In genomic region chr5:92992106-92992505, GRCm38 (mm10) we compare ENCODE assay signal across 24 mouse cellular contexts. TPM values are rescaled to one million over a fixed set of nuclear protein-coding genes. Genes with fewer than 3 reads are reported as not detected.
"Had no signal": no experiment of that assay in that cellular context is flagged by ENCODE, and none has a peak within 500 bp of the region (broad histone marks: within the 10 kb centered on the region; RNA-seq: fewer than 3 reads in every experiment).

No protein-coding gene starts in this region.

- H3K36me3 ChIP-seq: heart, embryonic 12.5 days; hindbrain, embryonic 13.5 days; hindbrain, embryonic 15.5 days; kidney, embryonic 15.5 days; limb, embryonic 10.5 days; limb, embryonic 12.5 days; liver, embryonic 13.5 days; liver, embryonic 15.5 days had no signal

- H3K4me1 ChIP-seq: liver, embryonic 13.5 days; liver, embryonic 15.5 days had no signal

- H3K9me3 ChIP-seq: heart, embryonic 12.5 days; hindbrain, embryonic 13.5 days; hindbrain, embryonic 15.5 days; kidney, embryonic 15.5 days; limb, embryonic 10.5 days; limb, embryonic 12.5 days; liver, embryonic 13.5 days; liver, embryonic 15.5 days had no signal

- DNase-seq: forebrain, postnatal 0 days; gastrocnemius, postnatal 10 days; gastrocnemius, postnatal 36 days; heart, postnatal 14 days; kidney, adult 11 months; kidney, adult 2 months; kidney, adult 9 months; kidney, postnatal 10 days; kidney, postnatal 25 days; liver; liver, embryonic 13.5 days had no signal

- H3K4me2 ChIP-seq: heart, embryonic 12.5 days; hindbrain, embryonic 13.5 days; hindbrain, embryonic 15.5 days; kidney, embryonic 15.5 days; limb, embryonic 12.5 days; liver, embryonic 11.5 days; liver, embryonic 13.5 days; liver, embryonic 15.5 days had no signal

- ATAC-seq: forebrain, postnatal 0 days; hindbrain, postnatal 0 days; intestine, embryonic 16.5 days had no signal

- H3K27ac ChIP-seq: hindbrain, embryonic 13.5 days; hindbrain, embryonic 15.5 days; hindbrain, postnatal 0 days; kidney, embryonic 15.5 days; layer of hippocampus, adult 2 months; left cerebral cortex, adult 2 months; limb, embryonic 10.5 days; limb, embryonic 12.5 days; liver, embryonic 13.5 days; liver, embryonic 15.5 days had no signal

- H3K4me3 ChIP-seq: heart, embryonic 12.5 days; hindbrain, embryonic 13.5 days; hindbrain, embryonic 15.5 days; kidney, embryonic 15.5 days; layer of hippocampus, adult 2 months; left cerebral cortex, adult 2 months; limb, embryonic 10.5 days; limb, embryonic 12.5 days; liver, embryonic 13.5 days; liver, embryonic 15.5 days had no signal

- H3K27me3 ChIP-seq: heart, embryonic 12.5 days; hindbrain, embryonic 13.5 days; hindbrain, embryonic 15.5 days; kidney, embryonic 15.5 days; limb, embryonic 12.5 days; liver, embryonic 13.5 days; liver, embryonic 15.5 days had no signal

- H3K9ac ChIP-seq: forebrain, postnatal 0 days; heart, embryonic 12.5 days; hindbrain, embryonic 13.5 days; hindbrain, embryonic 15.5 days; kidney, embryonic 15.5 days; limb, embryonic 12.5 days; liver, embryonic 13.5 days; liver, embryonic 15.5 days had no signal

RNA-seq across cellular contexts. Expression of gene Sowahb, which starts 52.7 kb away (rescaled TPM):
- total RNA-seq: gastrocnemius, postnatal 36 days; heart, postnatal 14 days; hematopoietic stem cell, adult 5-6 weeks had no signal
- polyA plus RNA-seq: hindbrain, embryonic 13.5 days; hindbrain, embryonic 15.5 days had no signal
